Mouse (Mus musculus): ENCODE measurements around the gene Zg16. TPM values are rescaled to one million over a fixed set of nuclear protein-coding genes. Genes with fewer than 3 reads are reported as not detected.

Zg16 gene
- total RNA-seq, 2 experiments from 2014 or later, result not detected

DNA sequence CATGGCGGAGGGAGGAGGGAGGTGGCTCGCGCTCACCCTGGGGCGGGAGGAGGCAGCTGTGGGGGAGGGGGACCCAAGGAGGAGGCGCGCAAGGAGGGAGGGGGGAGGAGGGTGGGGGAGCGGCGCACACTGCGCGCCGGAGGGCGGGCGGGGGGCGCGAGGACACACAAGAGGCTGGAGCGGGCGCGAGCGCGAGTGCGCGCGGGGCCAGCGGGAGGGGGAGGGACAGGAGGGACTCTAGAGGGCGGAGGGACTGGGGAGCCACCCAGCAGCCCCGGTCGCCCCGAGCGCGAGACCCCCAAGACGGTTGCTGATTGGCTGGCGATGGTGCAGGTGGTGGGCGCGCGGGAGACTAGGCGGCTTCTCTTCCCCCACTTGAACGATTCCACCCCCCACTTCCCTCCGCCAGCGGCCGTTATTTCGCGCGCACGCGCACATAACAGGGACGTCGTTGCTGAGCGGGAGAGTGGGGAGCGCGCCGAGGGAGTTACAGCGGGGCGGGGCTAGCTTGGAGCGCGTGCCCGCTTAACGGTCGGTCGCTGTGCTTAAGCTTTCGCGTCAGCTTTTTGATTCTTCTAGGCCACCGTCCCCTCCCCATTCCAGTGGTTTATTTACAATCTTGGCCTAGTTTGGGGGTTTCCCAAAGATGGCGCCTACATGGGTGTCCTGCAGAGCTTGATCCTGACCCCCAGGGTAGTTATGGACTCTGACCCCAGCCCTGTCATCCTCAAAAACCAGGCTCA, 60.0 kb downstream of the Zg16 start, which contains the start of gene Maz:
Gene Maz, minus strand, starts transcription at position 54 of the 743 bp plus-strand sequence.
- no peak for TF ChIP-seq CTCF (IDR thresholded peaks at IDR 0.05)
- Histone ChIP-seq H3K4me3 (peak within 1 kb of the TSS; percentile 95), H3K27ac (peak within 1 kb of the TSS; percentile 98)
- DNase-seq, result peak; percentile 99
- intact Hi-C loops (cut with DNase I), result loop anchor here (5.0 to 10.0 kb wide), 4 partner anchors 75 to 272 kb away; partner anchors contain the start of gene Mapk3

DNA sequence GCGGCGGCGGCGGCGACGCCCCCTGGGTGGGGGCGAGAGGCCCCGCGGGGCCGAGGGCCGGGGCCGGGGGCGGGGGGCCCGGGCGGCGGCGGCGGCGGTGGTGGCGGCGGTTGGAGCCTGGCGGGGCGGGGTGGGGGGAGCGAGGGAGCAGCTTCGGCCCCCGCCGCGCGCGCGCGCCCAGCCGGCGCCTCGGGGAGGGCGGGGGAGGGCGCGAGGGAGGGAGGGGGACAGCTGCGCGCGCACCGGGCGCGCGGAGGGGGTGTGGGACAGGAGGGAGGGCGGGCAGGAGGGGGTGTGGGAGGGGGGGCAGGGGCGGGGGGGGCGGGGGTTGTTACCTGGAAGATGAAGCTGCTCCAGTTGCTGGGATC, 60.5 kb downstream of the Zg16 start:
- no peak for TF ChIP-seq CTCF (IDR thresholded peaks at IDR 0.05)
- DNase-seq, result no peak
- peak overlapping the region; percentile 98 for H3K27ac ChIP-seq
- intact Hi-C loops (cut with DNase I), result loop anchor here (5.0 to 10.0 kb wide), 4 partner anchors 76 to 272 kb away; partner anchors contain the start of gene Mapk3
- H3K4me3 ChIP-seq, result peak overlapping the region; percentile 95

DNA sequence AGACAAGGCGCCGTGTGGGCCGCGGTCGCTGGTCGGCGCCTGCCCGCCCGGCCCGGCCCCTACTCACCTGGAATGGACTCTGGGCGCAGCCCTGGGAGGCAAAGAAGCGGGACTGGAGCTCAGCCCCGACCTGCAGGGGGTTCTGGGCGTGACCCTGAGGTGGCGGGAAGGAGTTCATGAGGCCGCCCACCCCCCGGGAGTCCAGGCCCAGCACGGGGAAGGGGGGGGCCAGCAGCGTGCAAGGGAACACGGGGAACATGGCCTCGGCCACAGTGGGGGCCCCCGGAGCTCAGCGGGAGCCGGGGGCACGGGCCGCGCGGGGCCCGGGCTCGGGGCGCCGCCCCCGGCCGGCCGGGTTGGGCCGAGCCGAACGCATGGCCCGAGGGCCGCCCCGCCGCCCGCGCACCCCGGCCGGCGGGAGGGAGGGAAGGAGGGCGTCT, 60.9 kb downstream of the Zg16 start:
- Histone ChIP-seq H3K27ac (peak overlapping the region; percentile 94), H3K4me3 (peak overlapping the region; percentile 95)
- no peak for TF ChIP-seq CTCF (IDR thresholded peaks at IDR 0.05)
- intact Hi-C loops (cut with DNase I), result loop anchor here (5.0 to 10.0 kb wide), 4 partner anchors 76 to 271 kb away; partner anchors contain the start of gene Mapk3
- DNase-seq, result peak; percentile 74

GRCm38 (mm10) chr7:127025556-127026160, 61.5 kb downstream of the Zg16 start:
- DNase-seq, result peak; percentile 71
- Histone ChIP-seq H3K27ac (peak overlapping the region; percentile 94), H3K4me3 (peak overlapping the region; percentile 95)
- no peak for TF ChIP-seq CTCF (IDR thresholded peaks at IDR 0.05)
- intact Hi-C loops (cut with DNase I), result loop anchor here (5.0 to 10.0 kb wide), 4 partner anchors 77 to 271 kb away; partner anchors contain the start of gene Mapk3

GRCm38 (mm10) chr7:127024755-127025555, 62.2 kb downstream of the Zg16 start:
- Histone ChIP-seq H3K27ac (peak overlapping the region; percentile 94), H3K4me3 (peak overlapping the region; percentile 95)
- peak; percentile 86 for DNase-seq
- peak; percentile 61 for TF ChIP-seq CTCF (IDR thresholded peaks at IDR 0.05)
- intact Hi-C loops (cut with DNase I), result loop anchor here (5.0 to 10.0 kb wide), 4 partner anchors 77 to 270 kb away; partner anchors contain the start of gene Mapk3

- peak overlapping the region; percentile 95 for H3K4me3 ChIP-seq
- H3K27ac ChIP-seq, result peak overlapping the region; percentile 94
- DNase-seq, result peak; percentile 28
- intact Hi-C loops (cut with DNase I), result loop anchor here (10.0 kb wide), 1 partner anchor 269 kb away; the partner anchor contains the start of gene Mapk3
- no peak for TF ChIP-seq CTCF (IDR thresholded peaks at IDR 0.05)
These were observed 63.0 kb downstream of the Zg16 start for GRCm38 (mm10) chr7:127023896-127024690.

- no peak overlapping the region for H3K27ac ChIP-seq
- peak; percentile 24 for DNase-seq
- 0 out of 2 replicates have a peak overlapping the region, but pooled peaks have one; percentile 4 for H3K4me3 ChIP-seq
- intact Hi-C loops (cut with DNase I), result loop anchor here (10.0 kb wide), 1 partner anchor 268 kb away; the partner anchor contains the start of gene Mapk3
- no peak for TF ChIP-seq CTCF (IDR thresholded peaks at IDR 0.05)
These were observed 63.8 kb downstream of the Zg16 start for GRCm38 (mm10) chr7:127023272-127023691.

GRCm38 (mm10) chr7:127022528-127023271, 64.4 kb downstream of the Zg16 start:
- no peak for TF ChIP-seq CTCF (IDR thresholded peaks at IDR 0.05)
- intact Hi-C loops (cut with DNase I), result loop anchor here (10.0 kb wide), 1 partner anchor 268 kb away; the partner anchor contains the start of gene Mapk3
- Histone ChIP-seq H3K27ac (no peak overlapping the region), H3K4me3 (no peak overlapping the region)
- DNase-seq, result no peak

DNA sequence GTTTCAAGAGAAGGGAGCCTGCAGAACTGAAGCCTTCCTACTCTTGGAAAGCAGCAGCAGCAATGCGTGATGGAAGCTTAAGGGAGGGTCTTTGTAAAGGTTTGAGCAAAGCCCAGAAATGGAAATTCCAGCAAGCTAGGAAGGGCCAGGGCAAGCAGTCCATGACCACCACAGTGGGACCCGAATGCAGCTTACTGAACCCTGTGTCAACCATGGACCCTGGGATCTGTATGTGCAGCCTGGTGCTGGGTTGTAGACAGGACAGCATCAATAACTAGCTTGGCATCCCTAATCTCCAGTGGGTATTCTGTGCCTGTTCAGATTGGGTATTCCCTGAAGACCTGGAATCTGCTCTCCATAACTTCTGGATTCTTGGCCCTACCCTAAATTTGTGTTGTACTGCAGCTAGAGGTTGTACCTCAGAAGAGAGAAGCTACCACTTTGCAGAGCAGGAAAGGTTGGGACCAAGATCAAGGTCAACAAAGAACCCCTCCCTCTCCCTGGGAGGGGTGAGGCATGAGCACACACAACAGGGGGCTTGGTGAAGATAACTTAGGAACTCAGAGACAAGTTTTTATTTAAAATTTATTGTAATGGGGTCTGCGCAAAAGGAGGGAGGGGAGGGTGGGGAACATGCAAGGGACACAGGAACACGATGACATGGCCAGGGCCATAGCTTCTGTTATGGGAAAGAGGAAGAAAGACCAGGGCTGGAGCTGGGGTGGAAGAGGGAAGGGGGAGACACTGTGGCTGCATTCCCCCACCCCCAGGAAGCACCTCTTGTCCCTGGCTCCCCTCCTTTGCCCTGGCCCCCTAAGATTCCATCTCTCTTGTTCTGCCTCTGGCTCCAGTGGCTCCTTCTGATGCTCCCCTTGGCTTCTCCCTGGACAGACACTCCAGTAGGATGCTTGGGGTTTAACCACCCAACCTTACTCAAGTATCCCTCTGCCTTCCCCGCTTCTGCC, 65.3 kb downstream of the Zg16 start:
- Histone ChIP-seq H3K27ac (peak overlapping the region; percentile 67), H3K4me3 (peak overlapping the region; percentile 71)
- DNase-seq, result no peak
- intact Hi-C loops (cut with DNase I), result loop anchor here (10.0 kb wide), 1 partner anchor 267 kb away; the partner anchor contains the start of gene Mapk3
- no peak for TF ChIP-seq CTCF (IDR thresholded peaks at IDR 0.05)
